9 mouse cellular contexts compared by ENCODE assay signal in genomic region chr2:107945837-107946451, GRCm38 (mm10).
A peak's percentile ranks its signal among the peaks of the same experiment; 100 is the strongest.
DNase-seq lines count a peak whose midpoint lies in the region; TF ChIP-seq lines count a peak whose summit lies in the region.
"Had no signal": no experiment of that assay in that cellular context is flagged by ENCODE, and none has a peak within 500 bp of the region (broad histone marks: within the 10 kb centered on the region; RNA-seq: fewer than 3 reads in every experiment).

No protein-coding gene starts in this region.

- TF ChIP-seq CTCF in gastrocnemius, adult 2 months (IDR thresholded peaks at IDR 0.05), result 0 out of 2 replicates have a peak, but pooled peaks have one; percentile 6

- DNase-seq in gastrocnemius, adult 2 months, result no peak
- no peak for DNase-seq in gastrocnemius, postnatal 10 days
- peak; percentile 22 for DNase-seq in right cerebral cortex, adult 18-20 months
- DNase-seq in right cerebral cortex, postnatal 4 days, result no peak
- peak; percentile 76 for DNase-seq in embryo, embryonic 10.5 days (ENCODE audit: low spot score)
- DNase-seq in kidney, postnatal 36 days, result peak; percentile 4 to 54
- DNase-seq in gastrocnemius, postnatal 4 days (ENCODE audit: low spot score in 2 of 2), result no peak
- no peak for DNase-seq in heart, adult 11 months

- intact Hi-C loops in gastrocnemius, adult 2 months (cut with DNase I), result no loop called here

- no peak overlapping the region for H3K27ac ChIP-seq in gastrocnemius, adult 2 months
- H3K27ac ChIP-seq: limb, embryonic 13.5 days had no signal

- no peak overlapping the region for H3K4me3 ChIP-seq in gastrocnemius, adult 2 months
- H3K4me3 ChIP-seq: limb, embryonic 13.5 days had no signal

Comparison
In these comparisons a context has a peak if more than half of its experiments do, and no peak if none do; other contexts are left out.
1. DNase-seq: peak in right cerebral cortex, adult 18-20 months (single experiment), embryo, embryonic 10.5 days (single experiment) and kidney, postnatal 36 days (2 of 2); none in gastrocnemius, adult 2 months (single experiment), gastrocnemius, postnatal 10 days (single experiment), right cerebral cortex, postnatal 4 days (single experiment), gastrocnemius, postnatal 4 days (0 of 2) and heart, adult 11 months (single experiment).